Mouse (Mus musculus): ENCODE measurements around the gene Socs7. TPM values are rescaled to one million over a fixed set of nuclear protein-coding genes. Genes with fewer than 3 reads are reported as not detected.
"Not testable (repeated sequence)": the region's sequence is repeated elsewhere in the genome, so short reads cannot be mapped to it uniquely, and the experiment has no call there.

Gene Socs7
- polyA plus RNA-seq, 1 experiment from 2014 or later: 4.4 TPM

DNA sequence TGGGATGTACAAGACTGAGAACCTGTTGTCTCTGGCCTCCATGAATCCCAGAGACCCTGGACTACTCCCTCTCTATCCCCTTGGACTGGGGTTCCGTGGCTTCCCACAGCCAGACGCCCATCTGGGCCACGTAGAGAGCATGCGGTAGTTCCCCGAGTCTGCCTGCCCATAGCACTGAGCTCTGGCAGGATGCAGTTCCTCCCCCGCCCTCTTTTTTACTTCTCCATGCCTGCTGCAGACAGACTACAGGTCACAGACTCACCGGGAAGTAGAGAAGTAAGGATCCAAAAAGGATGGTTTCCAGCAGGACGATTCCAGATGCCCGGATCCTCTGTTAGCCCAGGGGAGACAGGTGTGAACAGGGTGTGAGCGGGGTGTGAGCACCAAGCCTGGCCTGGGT is 16.9 kb upstream of the Socs7 start:
- 66% methylated on average over 10 of the region's 10 CpGs for WGBS
- no peaks in the 10 kb centered on the region for H3K27me3 ChIP-seq
- no peak overlapping the region for H3K27ac ChIP-seq

DNA sequence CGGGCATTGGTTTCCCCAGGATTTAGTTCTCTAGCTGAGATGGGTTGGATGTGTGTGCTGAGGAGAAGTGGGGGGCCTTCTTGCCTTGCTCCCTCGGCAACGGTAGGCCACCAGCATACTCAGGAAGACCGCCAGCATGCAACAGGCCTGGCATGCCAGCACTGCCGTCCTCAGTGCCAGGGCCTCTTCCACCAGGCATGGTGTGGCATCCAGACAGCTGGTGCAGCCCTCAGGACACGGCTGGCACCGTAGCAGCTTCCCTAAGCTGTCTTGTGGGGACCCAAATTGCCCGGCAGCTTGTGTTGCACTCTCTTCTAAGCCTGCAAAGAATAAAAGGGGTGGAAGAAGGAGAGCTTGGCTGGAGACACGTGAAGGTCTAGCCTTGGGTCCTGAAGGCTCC is 16.0 kb upstream of the Socs7 start:
- ATAC-seq (ENCODE audit: low FRiP score, low read depth): no peak
- 76% methylated on average over 9 of the region's 9 CpGs for WGBS
- Histone ChIP-seq H3K4me2 (replicated peaks) (no peak overlapping the region), H3K27me3 (no peaks in the 10 kb centered on the region), H3K9ac (no peak overlapping the region), H3K4me1 (peaks cover 26% of the 10 kb centered on the region), H3K4me3 (no peak overlapping the region), H3K36me3 (no peaks in the 10 kb centered on the region), H3K9me3 (no peaks in the 10 kb centered on the region), H3K27ac (no peak overlapping the region)

More for the DNA sequence above, 16.9 kb upstream of the Socs7 start:
- Histone ChIP-seq H3K4me3 (no peak overlapping the region), H3K9me3 (no peaks in the 10 kb centered on the region), H3K4me2 (replicated peaks) (no peak overlapping the region), H3K4me1 (peaks cover 20% of the 10 kb centered on the region), H3K9ac (no peak overlapping the region), H3K36me3 (no peaks in the 10 kb centered on the region)
- no peak for ATAC-seq (ENCODE audit: low FRiP score, low read depth)

DNA sequence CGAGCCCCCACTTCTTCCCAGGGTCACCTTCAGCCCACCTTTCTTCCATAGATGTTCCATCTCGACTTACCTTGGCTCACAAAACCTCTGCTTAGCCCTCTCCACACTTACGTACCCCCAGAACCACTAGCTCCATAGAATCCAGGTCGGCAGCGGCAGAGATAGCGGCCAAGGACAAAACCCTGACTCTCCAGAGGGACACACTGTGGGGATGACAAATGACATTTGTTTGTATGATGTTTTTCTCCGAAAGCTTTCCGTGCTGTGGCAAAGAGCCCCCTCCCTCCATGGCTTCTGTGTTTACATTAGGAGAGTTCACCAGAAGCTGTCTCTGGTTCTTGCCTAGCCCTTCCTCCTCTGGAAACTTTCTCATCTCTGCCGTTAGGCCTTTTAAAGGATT is 15.1 kb upstream of the Socs7 start:
- peaks cover 26% of the 10 kb centered on the region for H3K4me1 ChIP-seq
- no peak for ATAC-seq (ENCODE audit: low FRiP score, low read depth)
- no peak overlapping the region for H3K9ac ChIP-seq
- no peaks in the 10 kb centered on the region for H3K27me3 ChIP-seq
- no peaks in the 10 kb centered on the region for H3K36me3 ChIP-seq
- no peak overlapping the region for H3K4me3 ChIP-seq
- no peak overlapping the region for H3K27ac ChIP-seq
- H3K9me3 ChIP-seq: no peaks in the 10 kb centered on the region
- 82% methylated on average over 9 of the region's 9 CpGs for WGBS
- no peak overlapping the region for H3K4me2 ChIP-seq (replicated peaks)

DNA sequence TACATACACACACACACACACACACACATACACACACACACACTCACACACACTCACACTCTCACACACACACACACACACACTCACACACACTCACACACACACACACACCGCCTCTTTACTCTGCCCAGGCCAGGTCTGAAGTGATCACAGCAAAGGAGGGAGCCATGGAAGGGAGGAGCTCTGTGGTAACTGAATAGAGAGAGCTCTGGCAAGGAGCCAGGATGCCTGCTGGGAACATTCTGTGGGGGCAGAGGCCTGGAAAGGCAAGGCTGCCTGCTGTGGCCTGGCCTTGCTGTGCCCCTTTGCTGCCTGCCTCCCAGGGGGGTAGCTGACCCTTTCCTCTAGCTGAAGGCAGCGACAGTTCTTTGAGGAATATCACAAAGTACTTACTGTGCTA is 12.3 kb upstream of the Socs7 start:
- no peaks in the 10 kb centered on the region for H3K9me3 ChIP-seq
- H3K4me1 ChIP-seq: peaks cover 17% of the 10 kb centered on the region
- peak; percentile 73; the same call in 1 of the 2 replicates for ATAC-seq (ENCODE audit: low FRiP score, low read depth)
- H3K9ac ChIP-seq: peak overlapping the region; percentile 53; the same call in 1 of the 2 replicates
- no peaks in the 10 kb centered on the region for H3K27me3 ChIP-seq
- peak overlapping the region; percentile 29; the same call in 1 of the 2 replicates for H3K27ac ChIP-seq
- no peak overlapping the region for H3K4me2 ChIP-seq (replicated peaks)
- 29% methylated on average over 2 of the region's 2 CpGs for WGBS
- no peak overlapping the region for H3K4me3 ChIP-seq
- H3K36me3 ChIP-seq: no peaks in the 10 kb centered on the region

DNA sequence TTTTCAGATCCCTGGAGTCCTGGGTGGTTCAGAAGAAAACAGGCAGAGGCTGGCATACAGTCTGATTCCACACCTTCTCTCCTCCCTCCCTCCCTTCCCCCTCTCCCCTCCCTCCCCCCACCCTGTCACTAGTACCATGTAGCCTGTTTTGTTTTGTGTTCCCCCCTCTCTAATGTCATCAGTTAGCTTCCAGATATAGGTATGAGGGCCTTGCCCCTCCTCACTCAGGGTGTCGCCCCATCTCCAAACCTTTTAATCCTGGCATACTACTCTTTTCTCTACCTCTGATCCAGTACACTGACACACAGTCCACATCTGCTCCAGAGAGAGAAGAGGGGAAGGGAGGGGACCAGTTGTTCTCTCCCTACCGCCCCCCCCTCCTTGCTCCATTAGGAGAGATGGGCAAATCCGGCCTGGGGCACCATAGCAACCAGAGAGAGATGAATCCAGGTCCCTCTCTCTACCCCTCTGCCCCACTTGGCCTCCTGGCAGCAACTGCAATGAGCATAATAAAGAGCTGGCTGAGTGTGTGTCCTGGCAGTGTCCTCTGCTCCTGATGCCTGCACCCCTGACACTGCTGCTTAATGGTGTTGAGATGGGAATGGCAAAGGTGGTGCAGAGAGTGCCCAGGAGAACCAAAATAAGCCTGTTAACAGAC is 10.2 kb upstream of the Socs7 start, which contains the start of gene Gpr179:
Gpr179 (minus strand) TSS at position 51 of the 658 bp plus-strand sequence.
- Histone ChIP-seq H3K9ac (no peak within 1 kb of the TSS), H3K27ac (no peak within 1 kb of the TSS), H3K9me3 (no peaks in the 10 kb centered on the region), H3K4me1 (peaks cover 17% of the 10 kb centered on the region), H3K36me3 (no peaks in the 10 kb centered on the region), H3K4me2 (replicated peaks) (no peak within 1 kb of the TSS), H3K27me3 (no peaks in the 10 kb centered on the region), H3K4me3 (no peak within 1 kb of the TSS)
- no peak for ATAC-seq (ENCODE audit: low FRiP score, low read depth)
- 63% methylated on average over 3 of the region's 3 CpGs for WGBS

DNA sequence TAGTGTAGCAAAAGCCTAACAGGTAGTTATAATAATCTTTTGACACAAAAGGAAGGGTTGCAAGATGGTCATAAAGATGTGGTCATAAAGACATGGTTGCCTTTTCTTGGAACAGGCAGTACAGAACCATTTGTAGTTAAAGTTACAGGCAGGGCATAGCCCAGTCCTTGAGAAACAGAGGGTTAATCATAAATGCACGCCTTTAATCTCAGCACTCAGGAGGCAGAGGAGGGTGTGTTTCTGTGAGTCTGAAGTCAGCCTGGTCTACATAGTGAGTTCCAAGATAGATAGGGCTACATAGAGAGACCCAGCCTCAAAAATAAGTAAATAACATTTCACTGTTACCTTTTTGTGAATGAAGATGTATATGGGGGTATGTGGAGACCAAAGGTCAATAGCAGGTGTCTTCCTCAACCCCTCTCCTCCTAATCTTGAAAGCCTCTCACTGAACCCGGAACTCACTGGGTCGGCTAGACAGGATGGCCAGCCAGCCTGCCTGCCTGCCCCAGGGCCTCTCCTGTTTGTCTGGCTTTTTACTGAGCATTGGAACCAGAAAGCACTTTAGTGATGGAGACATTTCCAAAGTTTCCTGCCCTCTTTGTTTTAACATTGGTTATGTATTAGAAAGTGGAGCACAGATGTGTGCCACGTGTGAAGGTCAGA is 9.3 kb upstream of the Socs7 start:
- Histone ChIP-seq H3K4me2 (replicated peaks) (no peak overlapping the region), H3K4me3 (no peak overlapping the region), H3K27ac (no peak overlapping the region), H3K27me3 (no peaks in the 10 kb centered on the region), H3K9me3 (no peaks in the 10 kb centered on the region), H3K9ac (no peak overlapping the region), H3K36me3 (no peaks in the 10 kb centered on the region), H3K4me1 (peaks cover 17% of the 10 kb centered on the region)
- 59% methylated on average over 4 of the region's 4 CpGs for WGBS
- no peak for ATAC-seq (ENCODE audit: low FRiP score, low read depth)

DNA sequence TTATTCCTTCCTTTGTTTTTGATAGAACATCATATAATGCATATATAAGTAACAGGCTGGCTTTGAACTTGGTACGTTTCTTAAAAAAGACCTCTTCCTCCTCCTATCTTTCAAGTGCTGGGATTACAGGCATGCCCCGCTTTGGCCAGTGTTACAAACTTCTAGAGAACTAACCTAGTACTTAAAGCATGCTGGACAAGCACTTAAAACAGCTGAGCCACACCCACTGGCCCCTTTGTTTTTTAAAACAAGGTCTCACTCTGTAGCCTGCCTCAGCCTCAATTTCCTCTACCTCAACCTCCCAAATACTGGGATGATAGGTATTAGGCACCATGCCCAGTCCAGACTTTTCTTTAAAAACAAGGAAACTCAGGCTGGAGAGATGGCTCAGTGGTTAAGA is 7.7 kb upstream of the Socs7 start:
- Histone ChIP-seq H3K36me3 (no peaks in the 10 kb centered on the region), H3K9ac (no peak overlapping the region), H3K9me3 (no peaks in the 10 kb centered on the region), H3K4me2 (replicated peaks) (no peak overlapping the region), H3K27ac (no peak overlapping the region), H3K27me3 (no peaks in the 10 kb centered on the region), H3K4me3 (no peak overlapping the region), H3K4me1 (peaks cover 14% of the 10 kb centered on the region)
- no peak for ATAC-seq (ENCODE audit: low FRiP score, low read depth)
- 74% methylated on average over 2 of the region's 2 CpGs for WGBS

DNA sequence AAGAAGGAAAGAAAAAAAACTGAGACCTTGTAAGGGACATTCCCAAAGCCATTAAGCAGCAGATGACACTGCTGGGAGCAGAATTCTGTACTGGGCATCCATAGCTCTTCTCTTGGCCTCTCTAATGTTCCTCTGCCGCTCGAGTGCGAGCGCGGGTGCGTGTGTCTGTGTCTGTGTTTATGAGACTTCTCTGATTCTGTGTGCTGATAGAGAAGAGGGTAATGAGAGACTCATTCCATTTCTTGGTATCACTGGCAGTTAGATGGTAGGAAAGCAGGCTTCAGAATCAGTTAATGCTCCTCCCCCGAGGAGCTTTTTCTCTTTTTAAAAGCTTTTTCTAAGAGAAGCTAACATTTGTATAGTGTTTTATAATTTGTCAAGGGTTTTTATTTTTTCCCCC is 7.1 kb upstream of the Socs7 start:
- H3K4me1 ChIP-seq: peaks cover 8% of the 10 kb centered on the region
- no peak overlapping the region for H3K4me3 ChIP-seq
- no peak overlapping the region for H3K9ac ChIP-seq
- no peak overlapping the region for H3K4me2 ChIP-seq (replicated peaks)
- no peak for ATAC-seq (ENCODE audit: low FRiP score, low read depth)
- no peaks in the 10 kb centered on the region for H3K36me3 ChIP-seq
- H3K27me3 ChIP-seq: no peaks in the 10 kb centered on the region
- 84% methylated on average over 7 of the region's 7 CpGs for WGBS
- H3K27ac ChIP-seq: no peak overlapping the region
- no peaks in the 10 kb centered on the region for H3K9me3 ChIP-seq

DNA sequence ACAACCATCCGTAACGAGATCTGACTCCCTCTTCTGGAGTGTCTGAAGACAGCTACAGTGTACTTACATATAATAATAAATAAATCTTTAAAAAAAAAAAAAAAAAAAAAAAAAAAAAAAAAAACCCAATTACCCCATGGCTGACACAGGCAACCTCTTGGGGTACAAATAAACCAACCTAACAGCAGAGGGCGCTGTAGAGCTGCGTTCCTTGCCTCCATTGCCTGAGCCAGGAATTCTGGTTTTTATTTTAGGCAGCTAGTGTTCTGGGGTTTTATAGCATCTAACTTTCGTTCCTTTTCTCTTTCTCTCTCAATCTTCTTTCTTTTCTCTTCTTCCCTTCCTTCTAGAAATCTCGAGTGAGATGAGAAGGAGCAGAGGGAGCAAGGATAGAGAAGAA is 4.7 kb upstream of the Socs7 start:
- not testable (repeated sequence) for ATAC-seq (ENCODE audit: low FRiP score, low read depth); H3K4me1 ChIP-seq; H3K27ac ChIP-seq; H3K4me2 ChIP-seq (replicated peaks); H3K27me3 ChIP-seq; H3K9ac ChIP-seq; H3K4me3 ChIP-seq; H3K9me3 ChIP-seq; H3K36me3 ChIP-seq
- WGBS: 17% methylated on average over 6 of the region's 6 CpGs

DNA sequence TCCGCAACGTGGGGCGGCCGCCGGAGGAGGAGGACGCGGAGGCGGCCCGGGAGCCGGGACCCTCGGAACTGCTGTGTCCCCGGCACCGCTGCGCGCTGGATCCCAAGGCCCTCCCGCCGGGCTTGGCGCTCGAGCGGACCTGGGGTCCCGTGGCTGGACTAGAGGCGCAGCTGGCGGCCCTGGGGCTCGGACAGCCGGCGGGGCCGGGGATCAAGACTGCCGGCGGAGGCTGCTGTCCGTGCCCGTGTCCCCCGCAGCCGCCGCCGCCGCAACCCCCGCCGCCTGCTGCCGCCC is 245 bp downstream of the Socs7 start:
- Histone ChIP-seq H3K9ac (peak overlapping the region; percentile 99), H3K4me1 (peaks cover 30% of the 10 kb centered on the region), H3K4me2 (replicated peaks) (peak overlapping the region; percentile 82), H3K27me3 (no peaks in the 10 kb centered on the region), H3K4me3 (peak overlapping the region; percentile 98), H3K27ac (peak overlapping the region; percentile 76), H3K9me3 (no peaks in the 10 kb centered on the region), H3K36me3 (no peaks in the 10 kb centered on the region)
- ATAC-seq (ENCODE audit: low FRiP score, low read depth): peak; percentile 28
- WGBS: under 1% methylated on average over 21 of the region's 39 CpGs

DNA sequence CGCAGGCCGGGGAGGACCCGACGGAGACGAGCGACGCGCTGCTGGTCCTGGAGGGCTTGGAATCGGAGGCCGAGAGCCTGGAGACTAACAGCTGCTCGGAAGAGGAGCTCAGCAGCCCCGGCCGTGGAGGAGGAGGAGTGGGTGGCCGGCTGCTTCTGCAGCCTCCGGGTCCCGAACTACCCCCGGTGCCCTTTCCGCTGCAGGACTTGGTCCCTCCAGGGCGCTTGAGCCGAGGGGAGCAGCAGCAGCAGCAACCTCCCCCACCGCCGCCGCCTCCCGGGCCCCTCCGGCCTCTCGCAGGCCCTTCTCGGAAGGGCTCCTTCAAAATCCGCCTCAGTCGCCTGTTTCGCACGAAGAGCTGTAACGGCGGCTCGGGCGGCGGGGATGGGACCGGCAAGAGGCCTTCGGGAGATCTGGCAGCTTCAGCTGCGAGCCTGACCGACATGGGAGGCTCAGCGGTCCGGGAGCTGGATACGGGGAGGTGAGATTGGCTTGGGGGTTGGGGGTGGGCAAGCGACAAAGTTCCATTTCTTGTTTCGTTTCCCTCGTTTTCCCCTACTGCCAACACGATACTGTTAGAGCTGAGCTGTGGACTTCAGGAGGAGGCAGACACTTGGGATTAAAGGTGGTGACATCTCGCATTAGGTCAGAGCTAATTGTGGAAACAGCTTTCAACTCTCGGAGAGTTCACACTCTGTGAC is 742 bp downstream of the Socs7 start:
- Histone ChIP-seq H3K4me1 (peaks cover 30% of the 10 kb centered on the region), H3K27me3 (no peaks in the 10 kb centered on the region), H3K9ac (peak overlapping the region; percentile 99), H3K4me3 (peak overlapping the region; percentile 98), H3K36me3 (no peaks in the 10 kb centered on the region), H3K27ac (peak overlapping the region; percentile 76), H3K9me3 (no peaks in the 10 kb centered on the region), H3K4me2 (replicated peaks) (peak overlapping the region; percentile 82)
- 0% methylated on average over 46 of the region's 49 CpGs for WGBS
- ATAC-seq (ENCODE audit: low FRiP score, low read depth): peak; percentile 21; the same call in 1 of the 2 replicates

DNA sequence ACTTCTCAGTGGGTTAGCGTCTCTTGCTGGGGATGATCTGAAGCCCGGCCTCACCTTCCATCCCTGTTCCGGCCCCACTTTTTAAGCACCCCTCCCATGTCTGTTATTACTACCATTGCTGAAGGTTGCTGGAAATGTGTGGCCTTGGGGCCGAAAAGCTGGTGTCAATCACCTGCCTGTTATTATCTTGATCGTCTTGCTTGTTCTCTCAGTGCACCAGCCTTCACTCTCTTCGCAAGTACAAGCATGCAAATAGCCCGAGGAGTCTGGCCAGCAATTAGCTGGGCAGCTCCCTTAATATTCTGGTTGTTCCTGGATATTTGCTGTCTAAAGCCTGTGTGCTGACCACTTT is 1.3 kb downstream of the Socs7 start:
- under 1% methylated on average over 7 of the region's 7 CpGs for WGBS
- ATAC-seq (ENCODE audit: low FRiP score, low read depth): no peak
- H3K27ac ChIP-seq: no peak overlapping the region

More for the DNA sequence above, 1.3 kb downstream of the Socs7 start:
- no peaks in the 10 kb centered on the region for H3K9me3 ChIP-seq
- H3K27me3 ChIP-seq: no peaks in the 10 kb centered on the region
- H3K4me3 ChIP-seq: peak overlapping the region; percentile 98
- peak overlapping the region; percentile 99 for H3K9ac ChIP-seq
- H3K4me1 ChIP-seq: peaks cover 30% of the 10 kb centered on the region
- H3K4me2 ChIP-seq (replicated peaks): peak overlapping the region; percentile 82
- H3K36me3 ChIP-seq: peaks cover 2% of the 10 kb centered on the region
